Mouse (Mus musculus) CD8-positive naive resting alpha-beta T cell, adult 57 days (primary cell): ENCODE results near the gene Spata45. TPM values are rescaled to one million over a fixed set of nuclear protein-coding genes. Genes with fewer than 3 reads are reported as not detected.

Experiments
- total RNA-seq: library from RNA; stranded (reverse); gene quantifications from one replicate; pipeline ENCODE4 v1.2.4, GENCODE M21; 2023

Spata45 gene
- total RNA-seq = not detected

DNA sequence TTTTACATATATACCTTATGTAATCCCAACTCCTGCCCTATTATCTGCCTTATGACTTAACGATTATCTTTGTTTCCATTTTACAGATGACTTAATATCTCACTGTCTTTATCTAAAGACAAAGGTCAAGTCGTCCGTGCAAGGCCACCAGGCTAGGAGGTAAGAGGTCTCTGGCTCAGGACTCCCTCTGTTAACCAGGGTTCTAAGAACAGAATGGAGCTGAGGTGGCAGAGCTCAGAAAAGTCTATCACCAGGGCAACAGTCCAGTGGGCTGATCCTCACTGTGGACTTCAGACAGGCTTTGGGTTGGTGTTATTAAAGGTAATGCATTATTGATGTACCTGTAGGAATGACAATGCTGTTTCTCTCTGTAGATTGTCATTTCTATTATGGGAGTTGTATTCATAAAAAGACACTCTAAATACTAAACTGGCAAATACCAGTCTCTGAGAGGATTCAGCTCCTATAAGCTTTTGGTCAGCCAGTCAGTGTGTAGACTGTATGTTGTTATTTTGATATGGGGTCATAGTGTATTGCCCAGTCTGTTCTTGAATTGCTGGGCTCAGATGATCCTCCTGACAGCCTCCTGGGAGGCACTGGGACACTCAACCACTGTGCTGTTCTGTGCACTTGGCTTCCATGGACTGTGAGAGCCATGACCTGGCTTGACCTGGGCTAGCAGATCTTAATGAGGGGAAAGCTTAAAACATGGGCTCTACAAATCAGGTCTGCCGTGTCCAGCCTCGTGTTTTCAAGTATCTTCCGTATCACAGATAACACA is at the start of gene Spata45:
TSS of gene Spata45 (plus strand) at position 86 of the 781 bp plus-strand sequence.

DNA sequence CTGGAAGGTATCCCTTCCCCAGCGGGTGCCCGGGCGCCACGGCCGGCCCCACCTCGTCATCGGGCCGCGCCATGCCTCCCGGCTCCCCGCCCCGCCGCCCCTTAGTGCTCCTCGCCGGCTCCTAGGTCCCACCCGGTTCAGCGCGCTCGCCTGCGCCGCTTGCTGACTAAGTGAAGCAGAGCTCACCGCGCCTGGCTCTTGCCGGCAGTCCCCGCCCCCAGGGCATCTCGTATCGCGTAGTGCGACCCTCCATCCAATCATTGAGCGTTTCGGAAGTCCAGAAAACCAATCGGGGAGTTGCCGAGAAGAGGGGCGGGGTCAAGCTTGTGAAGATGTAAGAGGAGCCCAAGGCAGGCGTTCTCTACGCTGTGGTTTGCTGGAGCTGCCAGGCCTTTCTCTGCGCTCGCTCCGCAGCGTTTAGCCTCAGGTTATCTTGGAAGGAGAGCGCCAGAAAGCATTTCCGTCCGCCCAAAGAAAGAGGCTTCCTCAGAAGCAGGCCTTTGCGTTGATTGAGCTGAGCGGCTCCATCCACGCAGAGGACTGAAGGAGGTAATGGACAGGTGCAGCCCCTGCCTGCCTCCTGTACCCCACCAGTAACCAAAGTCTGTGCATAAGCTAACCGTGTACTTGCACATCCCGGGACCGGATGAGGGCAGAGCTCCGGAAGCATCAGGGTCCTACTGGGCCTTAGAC is 10.3 kb upstream of the Spata45 start, which contains the start of gene Flvcr1:
TSS of gene Flvcr1 (minus strand) at position 138 of the 693 bp plus-strand sequence.

DNA sequence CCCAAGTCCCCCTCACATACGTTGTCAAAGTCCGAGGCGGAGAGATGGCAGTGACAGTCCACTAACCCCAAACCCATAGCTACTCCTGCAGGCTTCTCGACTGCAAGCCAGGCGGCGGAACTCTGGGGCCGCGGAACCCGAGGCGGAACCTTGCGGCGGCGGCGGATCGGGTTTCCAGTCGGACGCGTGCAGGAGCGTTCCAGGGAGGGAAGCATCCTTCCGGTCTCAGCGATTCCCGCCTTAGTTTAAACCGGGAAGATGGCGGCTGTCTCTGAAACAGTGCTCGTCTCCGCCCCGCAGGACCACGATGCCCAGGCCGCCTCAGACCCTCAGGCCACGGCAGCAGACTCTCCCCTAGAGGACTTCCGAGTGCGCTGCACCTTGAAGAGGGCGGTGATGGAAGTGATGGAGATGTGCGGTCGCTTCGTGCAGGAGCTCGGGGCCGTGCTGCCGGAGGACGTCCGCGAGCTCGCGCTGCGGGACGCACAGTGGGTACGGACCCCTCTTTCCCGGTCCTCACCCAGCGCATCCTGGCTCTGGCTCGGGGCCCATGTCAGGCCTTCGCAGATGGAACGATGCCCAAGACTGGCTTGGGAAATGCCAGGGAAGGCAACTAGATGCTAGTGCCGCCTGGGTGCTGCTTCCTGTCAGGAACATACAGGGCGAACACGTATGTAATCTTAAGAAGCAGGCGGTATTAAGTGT is 26.5 kb downstream of the Spata45 start, which contains the start of the genes Tatdn3 and Nsl1:
TSS of gene Tatdn3 (minus strand) at position 152 of the 705 bp plus-strand sequence.
TSS of gene Nsl1 (plus strand) at position 232 of the 705 bp plus-strand sequence.

Other genes starting within 250 kb of the Spata45 start
- 20.0 TPM for gene Rps6kc1, start 124.9 kb upstream of the Spata45 start, total RNA-seq
- 53.9 TPM for gene Angel2, start 111.5 kb upstream of the Spata45 start, total RNA-seq
- gene Vash2, start 57.3 kb upstream of the Spata45 start, total RNA-seq = 0.34 TPM
- gene Flvcr1, start 10.5 kb upstream of the Spata45 start, total RNA-seq = 29.5 TPM
- gene Tatdn3, start 26.3 kb downstream of the Spata45 start, total RNA-seq = 12.6 TPM
- 0.92 TPM for gene Nsl1, start 26.4 kb downstream of the Spata45 start, total RNA-seq
- 2.0 TPM for gene Batf3, start 61.2 kb downstream of the Spata45 start, total RNA-seq
- gene Fam71a, start 128.2 kb downstream of the Spata45 start, total RNA-seq = 0.37 TPM
- 28.8 TPM for gene Atf3, start 181.4 kb downstream of the Spata45 start, total RNA-seq